Mouse (Mus musculus) kidney, embryonic 15.5 days (tissue): ENCODE measurements around the gene Trnp1. TPM values are rescaled to one million over a fixed set of nuclear protein-coding genes. Genes with fewer than 3 reads are reported as not detected.

ENCODE experiments used
- ATAC-seq: fragments of 200-750 bp; cut with Nextera tagmentation; replicated peaks from 2 replicates; pipeline ENCODE4 v1.8.0; 2017; ENCODE audit warnings: moderate TSS enrichment; ENCODE audit not compliant: low FRiP score
- H3K27ac ChIP-seq: fragments of 300-500 bp; sonication (generic); 2 replicates; pipeline ENCODE4 v1.5.1; 2015; ENCODE audit warnings: mild to moderate bottlenecking, inconsistent platforms
- H3K27me3 ChIP-seq: fragments of 300-500 bp; sonication (generic); 2 replicates; pipeline ENCODE4 v1.6.1; 2015; ENCODE audit warnings: inconsistent platforms
- H3K36me3 ChIP-seq: fragments of 300-500 bp; sonication (generic); 2 replicates; pipeline ENCODE4 v1.6.1; 2015; ENCODE audit warnings: inconsistent platforms
- H3K4me1 ChIP-seq: fragments of 300-500 bp; sonication (generic); 2 replicates; pipeline ENCODE4 v1.6.1; 2015; ENCODE audit warnings: inconsistent platforms
- H3K4me2 ChIP-seq: fragments of 300-500 bp; sonication (generic); 2 replicates; pipeline ENCODE4 v1.6.1; 2015; ENCODE audit warnings: moderate library complexity, mild to moderate bottlenecking, inconsistent platforms
- H3K4me3 ChIP-seq: fragments of 300-500 bp; sonication (generic); replicated peaks from 2 replicates; pipeline ENCODE4 v1.5.1; 2015; ENCODE audit warnings: mild to moderate bottlenecking, inconsistent platforms
- H3K9ac ChIP-seq: fragments of 300-500 bp; sonication (generic); 2 replicates; pipeline ENCODE4 v1.6.1; 2015; ENCODE audit warnings: mild to moderate bottlenecking, inconsistent platforms
- H3K9me3 ChIP-seq: fragments of 300-500 bp; sonication (generic); replicated peaks from 2 replicates; pipeline ENCODE4 v1.6.1; 2016; ENCODE audit warnings: inconsistent platforms
- WGBS: fragments of 180-500 bp; shearing (Covaris S2); methylation state at CpG from one replicate; pipeline ENCODE4 v1.1.7; 2015; ENCODE audit warnings: mixed read lengths; 5-methylcytosine and 5-hydroxymethylcytosine counted together
- polyA plus RNA-seq: library from polyadenylated mRNA; unstranded; fragments of >200 nt; fragmentation: Nextera tagmentation; extraction: Ambion mirVana; gene quantifications from 2 replicates; pipeline ENCODE4 v1.2.1, GENCODE M21; 2015

The Trnp1 gene
- polyA plus RNA-seq, 1 experiment from 2014 or later = 0.64 TPM

DNA sequence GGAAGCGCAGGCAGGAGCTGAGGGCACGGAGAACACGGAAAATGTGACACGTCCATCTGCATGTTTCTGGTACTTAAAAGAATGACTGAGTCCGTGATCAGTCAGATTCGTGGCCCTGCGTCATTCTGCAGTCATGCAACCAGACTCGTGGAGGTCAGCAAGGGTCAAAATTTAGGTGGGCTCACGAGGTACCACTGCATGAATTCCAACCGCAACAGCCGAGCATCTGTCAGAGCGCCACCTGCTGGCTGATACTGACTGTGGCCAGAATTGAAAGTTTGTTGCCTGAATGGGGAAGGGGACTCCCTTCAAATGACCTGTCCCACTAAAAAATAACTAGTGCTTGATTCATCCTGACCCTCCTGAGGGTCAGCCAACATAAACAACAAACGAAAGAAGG is 48.6 kb downstream of the Trnp1 start:
- Histone ChIP-seq H3K4me3 (no peak overlapping the region), H3K27ac (no peak overlapping the region), H3K36me3 (no peaks in the 10 kb centered on the region), H3K9me3 (no peaks in the 10 kb centered on the region), H3K4me1 (peaks cover 8% of the 10 kb centered on the region), H3K4me2 (no peak overlapping the region), H3K9ac (no peak overlapping the region), H3K27me3 (peaks cover 4% of the 10 kb centered on the region; the same call in 1 of the 2 replicates)
- no peak for ATAC-seq
- 20% methylated on average over 13 of the region's 13 CpGs for WGBS

DNA sequence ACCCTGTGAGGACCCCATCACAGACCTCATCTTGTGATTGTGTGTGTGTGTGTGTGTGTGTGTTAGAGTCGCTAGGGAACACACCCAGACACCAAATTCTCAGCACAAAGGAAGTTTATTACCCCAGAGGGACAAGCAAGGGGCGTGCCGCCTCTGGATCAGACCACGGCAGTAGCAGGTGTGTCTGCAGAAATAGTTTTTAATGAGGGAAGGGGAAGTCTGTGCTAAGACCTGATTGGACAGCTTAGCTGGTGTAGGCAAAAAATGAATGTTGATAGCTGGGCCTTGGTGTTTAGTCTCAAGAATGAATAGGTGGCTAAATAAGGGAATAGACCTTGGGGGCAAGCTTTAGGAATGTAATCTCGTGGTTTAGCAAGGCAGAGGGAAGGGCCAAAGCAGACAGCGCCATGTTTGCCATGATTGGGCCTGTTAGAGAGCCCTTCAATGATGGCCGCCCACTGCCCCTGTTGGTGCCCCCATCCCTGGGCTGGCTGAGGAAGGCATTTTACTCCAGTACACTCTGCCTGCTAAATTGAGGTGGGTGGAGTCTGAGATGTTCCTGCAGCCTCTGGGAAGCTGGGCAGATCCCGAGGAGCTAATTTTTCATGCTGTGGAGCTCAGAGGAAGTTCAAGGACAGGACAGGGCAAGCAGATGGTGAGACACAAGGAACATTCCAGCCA is 49.5 kb downstream of the Trnp1 start:
- H3K27ac ChIP-seq = no peak overlapping the region

DNA sequence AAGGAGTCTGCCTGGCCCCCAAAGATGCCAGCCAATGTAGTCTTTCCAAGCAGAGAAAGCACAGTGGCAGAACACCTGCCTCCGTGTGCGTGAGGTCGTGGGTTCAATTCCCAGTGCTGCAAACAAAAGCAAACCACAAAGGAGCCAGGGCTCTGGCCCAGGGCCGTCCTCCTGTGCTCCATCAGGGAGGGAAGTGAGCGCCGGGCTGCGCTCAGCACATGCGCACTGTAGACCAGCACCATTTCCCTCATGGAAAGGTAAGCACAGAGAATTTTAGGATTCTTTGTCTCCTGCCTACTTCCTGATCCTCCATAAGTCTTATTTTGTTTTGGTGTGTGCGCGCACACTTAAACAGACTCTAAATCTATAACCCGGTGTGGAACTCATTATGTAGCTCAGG is 50.4 kb downstream of the Trnp1 start:
- Histone ChIP-seq H3K4me1 (peaks cover 12% of the 10 kb centered on the region), H3K27ac (no peak overlapping the region), H3K36me3 (no peaks in the 10 kb centered on the region), H3K4me3 (no peak overlapping the region), H3K9me3 (no peaks in the 10 kb centered on the region), H3K9ac (no peak overlapping the region), H3K27me3 (peaks cover 4% of the 10 kb centered on the region; the same call in 1 of the 2 replicates), H3K4me2 (no peak overlapping the region)
- no peak for ATAC-seq
- 86% methylated on average over 11 of the region's 11 CpGs for WGBS

More for the DNA sequence above, 49.5 kb downstream of the Trnp1 start:
- Histone ChIP-seq H3K9me3 (no peaks in the 10 kb centered on the region), H3K36me3 (no peaks in the 10 kb centered on the region), H3K4me2 (no peak overlapping the region), H3K9ac (no peak overlapping the region), H3K4me1 (peaks cover 8% of the 10 kb centered on the region), H3K4me3 (no peak overlapping the region), H3K27me3 (peaks cover 4% of the 10 kb centered on the region; the same call in 1 of the 2 replicates)
- WGBS = 61% methylated on average over 8 of the region's 8 CpGs
- ATAC-seq = no peak

DNA sequence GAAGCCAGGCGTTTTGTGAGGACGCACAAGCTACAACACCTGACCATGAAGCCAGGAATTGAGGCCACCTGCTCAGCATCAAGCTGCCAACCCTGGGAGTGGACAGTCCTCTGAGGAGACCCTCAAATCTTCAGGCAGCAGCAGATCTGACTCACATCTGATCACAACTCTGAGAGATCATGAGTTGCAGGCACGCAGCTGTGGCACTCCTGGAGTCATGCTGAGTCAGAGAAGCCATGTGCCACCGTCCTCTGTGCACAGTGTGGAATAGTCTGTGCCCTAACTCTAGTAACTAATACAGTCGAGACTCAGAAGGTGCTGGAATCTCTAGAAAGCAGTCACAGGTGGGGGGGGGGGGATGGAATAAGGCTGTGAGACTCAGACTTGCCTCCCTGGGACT is 51.0 kb downstream of the Trnp1 start:
- Histone ChIP-seq H3K9me3 (no peaks in the 10 kb centered on the region), H3K4me2 (no peak overlapping the region), H3K4me3 (no peak overlapping the region), H3K27me3 (peaks cover 4% of the 10 kb centered on the region; the same call in 1 of the 2 replicates), H3K27ac (no peak overlapping the region), H3K36me3 (no peaks in the 10 kb centered on the region), H3K9ac (no peak overlapping the region), H3K4me1 (peaks cover 13% of the 10 kb centered on the region)
- WGBS = 66% methylated on average over 5 of the region's 5 CpGs
- no peak for ATAC-seq

DNA sequence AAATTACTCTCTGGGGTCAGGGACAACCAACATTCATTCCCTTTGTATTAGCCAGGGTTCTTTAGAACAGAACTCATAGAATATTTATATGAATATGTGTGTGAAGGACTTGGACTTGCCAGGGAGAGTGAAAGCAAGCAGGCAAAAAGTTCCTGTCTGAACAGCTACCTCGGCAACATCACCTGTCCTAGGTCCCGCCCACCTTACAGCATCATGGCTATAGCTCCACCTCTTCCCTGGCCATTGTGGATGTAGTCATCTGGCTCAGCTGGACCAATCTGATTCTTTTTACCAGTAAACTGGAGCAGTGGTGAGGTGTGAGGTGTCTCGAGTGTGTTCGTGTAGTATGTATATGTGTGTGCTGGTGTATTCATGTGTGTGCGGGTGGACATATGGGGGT is 52.6 kb downstream of the Trnp1 start:
- Histone ChIP-seq H3K36me3 (no peaks in the 10 kb centered on the region), H3K27me3 (peaks cover 4% of the 10 kb centered on the region; the same call in 1 of the 2 replicates), H3K9me3 (no peaks in the 10 kb centered on the region), H3K4me3 (no peak overlapping the region), H3K4me1 (peaks cover 16% of the 10 kb centered on the region), H3K27ac (no peak overlapping the region), H3K9ac (no peak overlapping the region), H3K4me2 (no peak overlapping the region)
- 88% methylated on average over 5 of the region's 5 CpGs for WGBS
- no peak for ATAC-seq

DNA sequence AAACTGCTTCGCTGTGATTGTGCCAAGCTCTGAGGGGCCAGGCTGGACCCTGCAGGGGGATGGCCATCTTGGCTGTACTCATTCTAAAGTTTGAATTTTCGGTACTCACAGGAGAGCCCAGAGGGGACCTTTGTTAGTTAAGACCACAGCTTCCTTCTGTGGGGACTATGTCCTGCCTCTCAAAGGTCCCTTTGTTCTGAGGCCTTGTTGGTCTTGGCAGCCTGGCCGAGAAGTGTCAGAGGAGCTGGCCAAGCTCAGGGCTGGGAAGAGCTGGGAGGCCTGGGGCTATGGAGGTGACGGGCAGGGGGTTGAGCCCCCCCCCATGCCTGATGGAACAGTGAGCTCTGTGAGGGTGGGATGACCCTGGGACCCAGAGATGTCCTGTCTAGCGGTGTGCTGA is 55.3 kb downstream of the Trnp1 start:
- no peaks in the 10 kb centered on the region for H3K36me3 ChIP-seq
- peak overlapping the region; percentile 12; the same call in 1 of the 2 replicates for H3K9ac ChIP-seq
- 64% methylated on average over 5 of the region's 5 CpGs for WGBS
- H3K4me3 ChIP-seq = no peak overlapping the region
- peak overlapping the region; percentile 41; the same call in 1 of the 2 replicates for H3K27ac ChIP-seq
- no peak for ATAC-seq
- no peak overlapping the region for H3K4me2 ChIP-seq
- peaks cover 4% of the 10 kb centered on the region; the same call in 1 of the 2 replicates for H3K27me3 ChIP-seq
- H3K9me3 ChIP-seq = no peaks in the 10 kb centered on the region
- H3K4me1 ChIP-seq = peaks cover 30% of the 10 kb centered on the region

DNA sequence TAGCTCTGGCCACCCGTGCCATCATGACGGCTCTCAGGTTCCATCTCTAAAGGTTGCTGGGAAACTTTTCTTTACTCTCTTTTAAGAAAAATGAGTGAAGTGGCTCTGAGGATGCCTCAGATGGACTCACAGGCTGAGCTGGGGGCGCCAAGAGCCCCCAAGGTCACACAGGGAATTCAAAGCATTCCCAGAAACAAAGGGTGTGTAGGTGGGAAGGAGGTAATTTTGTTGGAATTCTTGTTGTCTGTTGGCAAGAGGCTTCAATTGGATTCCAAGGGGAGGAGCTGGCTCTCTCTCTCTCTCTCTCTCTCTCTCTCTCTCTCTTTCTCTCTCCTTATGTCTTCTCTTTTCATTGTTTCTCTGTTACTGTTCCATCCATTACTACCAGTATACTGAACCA is 56.2 kb downstream of the Trnp1 start:
- Histone ChIP-seq H3K27ac (no peak overlapping the region), H3K36me3 (no peaks in the 10 kb centered on the region), H3K9me3 (no peaks in the 10 kb centered on the region), H3K4me3 (no peak overlapping the region), H3K9ac (no peak overlapping the region), H3K27me3 (no peaks in the 10 kb centered on the region), H3K4me1 (peaks cover 33% of the 10 kb centered on the region), H3K4me2 (no peak overlapping the region)
- WGBS = 72% methylated on average over 3 of the region's 3 CpGs
- no peak for ATAC-seq

Other genes with a start within 250 kb of the Trnp1 start
- 0.96 and 1.8 TPM in 2 replicates for gene Sytl1, start 235.4 kb downstream of the Trnp1 start, polyA plus RNA-seq
- gene Tmem222, start 220.8 kb downstream of the Trnp1 start, polyA plus RNA-seq = 77.3 and 85.7 TPM in 2 replicates
- 12.0 and 13.1 TPM in 2 replicates for gene Wdtc1, start 145.1 kb downstream of the Trnp1 start, polyA plus RNA-seq
- 7.5 and 8.3 TPM in 2 replicates for gene Slc9a1, start 128.8 kb downstream of the Trnp1 start, polyA plus RNA-seq
- 1.2 and 1.3 TPM in 2 replicates for gene Tent5b, start 18.4 kb downstream of the Trnp1 start, polyA plus RNA-seq
- 22.0 and 22.4 TPM in 2 replicates for gene Kdf1, start 20.4 kb upstream of the Trnp1 start, polyA plus RNA-seq
- 334 and 359 TPM in 2 replicates for gene Nudc, start 47.4 kb upstream of the Trnp1 start, polyA plus RNA-seq
- gene Nr0b2, start 54.8 kb upstream of the Trnp1 start, polyA plus RNA-seq = 0.44 and 0.64 TPM in 2 replicates
- 7.4 and 7.8 TPM in 2 replicates for gene Gpatch3, start 76.2 kb upstream of the Trnp1 start, polyA plus RNA-seq
- 19.8 and 20.3 TPM in 2 replicates for gene Gpn2, start 85.8 kb upstream of the Trnp1 start, polyA plus RNA-seq
- 9.8 and 13.3 TPM in 2 replicates for gene Sfn, start 103.6 kb upstream of the Trnp1 start, polyA plus RNA-seq
- 2.5 and 3.8 TPM in 2 replicates for gene Zdhhc18, start 151.6 kb upstream of the Trnp1 start, polyA plus RNA-seq
- 19.9 and 20.2 TPM in 2 replicates for gene Pigv, start 174.1 kb upstream of the Trnp1 start, polyA plus RNA-seq